Mouse (Mus musculus): Measurements from ENCODE around the gene Ppy. TPM values are rescaled to one million over a fixed set of nuclear protein-coding genes. Genes with fewer than 3 reads are reported as not detected.

The Ppy gene
- polyA plus RNA-seq, 1 experiment from 2014 or later: not detected

GRCm38 (mm10) chr11:102116241-102116640 lies 15.1 kb upstream of the Ppy start:
- H3K36me3 ChIP-seq: no peaks in the 10 kb centered on the region
- H3K4me1 ChIP-seq: no peaks in the 10 kb centered on the region
- no peak for ATAC-seq (replicated peaks)
- no peak overlapping the region for H3K4me2 ChIP-seq (replicated peaks)
- 83% methylated on average over 8 of the region's 8 CpGs for WGBS
- no peak overlapping the region for H3K27ac ChIP-seq (replicated peaks)
- H3K9ac ChIP-seq (replicated peaks): no peak overlapping the region
- no peaks in the 10 kb centered on the region for H3K9me3 ChIP-seq
- H3K27me3 ChIP-seq: no peaks in the 10 kb centered on the region
- H3K4me3 ChIP-seq: no peak overlapping the region

DNA sequence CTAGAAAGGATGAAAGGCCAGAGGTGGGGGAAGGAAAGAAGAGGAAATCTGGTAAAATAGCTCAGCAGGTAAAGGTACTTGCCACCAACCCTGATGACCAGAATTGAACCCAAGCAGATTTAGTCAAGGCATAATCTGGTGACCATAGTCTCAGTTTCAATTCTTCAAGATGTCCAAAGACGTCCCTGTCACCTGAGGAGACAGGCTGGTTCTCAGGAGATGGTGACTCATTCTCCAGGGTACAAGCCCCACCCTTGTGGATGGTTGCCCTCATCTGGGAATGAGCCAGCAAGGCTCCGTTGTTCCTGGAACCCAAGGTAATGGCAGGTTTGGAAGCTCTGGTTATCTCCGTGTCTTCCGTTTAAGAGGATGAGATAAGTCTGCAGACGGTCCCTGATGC lies 10.5 kb upstream of the Ppy start:
- ATAC-seq (replicated peaks): no peak
- H3K4me2 ChIP-seq (replicated peaks): no peak overlapping the region
- H3K9me3 ChIP-seq: no peaks in the 10 kb centered on the region
- H3K4me3 ChIP-seq: no peak overlapping the region
- no peak overlapping the region for H3K9ac ChIP-seq (replicated peaks)
- H3K4me1 ChIP-seq: peaks cover 3% of the 10 kb centered on the region
- H3K27me3 ChIP-seq: peaks cover 27% of the 10 kb centered on the region
- no peak overlapping the region for H3K27ac ChIP-seq (replicated peaks)
- 86% methylated on average over 5 of the region's 5 CpGs for WGBS
- H3K36me3 ChIP-seq: no peaks in the 10 kb centered on the region

DNA sequence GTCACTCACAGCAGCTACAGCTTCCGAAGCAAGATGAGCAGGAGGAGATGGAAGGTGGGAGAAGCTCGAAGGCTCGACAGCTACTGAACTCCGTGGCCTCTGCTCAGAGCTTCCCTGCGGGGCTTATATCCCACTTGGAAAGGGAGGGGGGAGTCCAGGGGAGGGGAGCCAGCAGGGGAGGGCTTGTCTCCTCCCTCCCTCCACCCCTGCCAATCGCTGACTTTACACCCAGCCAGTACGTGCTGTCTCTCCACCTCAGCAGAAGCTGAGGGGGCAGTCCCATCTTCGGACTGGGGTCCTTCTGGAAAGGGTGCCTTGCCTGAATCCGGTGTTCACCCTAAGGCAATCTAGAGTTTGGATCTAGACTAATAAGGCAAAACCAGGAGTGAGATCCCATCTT lies 6.6 kb upstream of the Ppy start, which contains the start of gene Pyy:
Pyy (minus strand) TSS at position 101 of the 400 bp plus-strand sequence.
- WGBS: 7% methylated on average over 9 of the region's 9 CpGs
- no peak within 1 kb of the TSS for H3K27ac ChIP-seq (replicated peaks)
- H3K9ac ChIP-seq (replicated peaks): no peak within 1 kb of the TSS
- H3K4me3 ChIP-seq: no peak within 1 kb of the TSS
- H3K36me3 ChIP-seq: no peaks in the 10 kb centered on the region
- ATAC-seq (replicated peaks): no peak
- H3K9me3 ChIP-seq: no peaks in the 10 kb centered on the region
- H3K4me1 ChIP-seq: peaks cover 3% of the 10 kb centered on the region
- H3K4me2 ChIP-seq (replicated peaks): no peak within 1 kb of the TSS
- peaks cover 48% of the 10 kb centered on the region for H3K27me3 ChIP-seq

DNA sequence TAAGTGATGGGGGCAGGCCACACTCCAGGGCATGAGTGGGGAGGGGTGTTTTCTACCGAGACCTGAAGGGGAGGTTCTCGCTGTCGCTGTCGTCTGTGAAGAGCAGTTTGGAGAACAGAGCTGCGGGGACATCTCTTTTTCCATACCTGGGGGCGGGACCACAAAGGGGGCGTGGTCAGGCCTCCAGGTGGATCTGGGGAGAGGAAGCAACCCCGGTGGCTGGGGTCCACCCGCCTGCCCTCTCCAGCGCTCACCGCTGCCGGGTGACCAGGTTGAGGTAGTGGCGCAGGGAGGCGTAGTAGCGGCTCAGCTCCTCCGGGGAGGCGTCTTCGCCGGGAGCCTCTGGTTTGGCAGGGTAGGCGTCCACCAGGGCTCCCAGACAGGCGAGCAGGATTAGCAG lies 5.8 kb upstream of the Ppy start:
- no peak overlapping the region for H3K9ac ChIP-seq (replicated peaks)
- 3% methylated on average over 21 of the region's 21 CpGs for WGBS
- peaks cover 48% of the 10 kb centered on the region for H3K27me3 ChIP-seq
- no peak overlapping the region for H3K27ac ChIP-seq (replicated peaks)
- H3K4me1 ChIP-seq: peaks cover 3% of the 10 kb centered on the region
- H3K4me2 ChIP-seq (replicated peaks): no peak overlapping the region
- no peaks in the 10 kb centered on the region for H3K36me3 ChIP-seq
- H3K4me3 ChIP-seq: no peak overlapping the region
- H3K9me3 ChIP-seq: no peaks in the 10 kb centered on the region
- ATAC-seq (replicated peaks): no peak

GRCm38 (mm10) chr11:102102485-102103258 lies 1.6 kb upstream of the Ppy start:
- H3K36me3 ChIP-seq: no peaks in the 10 kb centered on the region
- WGBS: 18% methylated on average over 17 of the region's 17 CpGs
- peaks cover 32% of the 10 kb centered on the region for H3K27me3 ChIP-seq

DNA sequence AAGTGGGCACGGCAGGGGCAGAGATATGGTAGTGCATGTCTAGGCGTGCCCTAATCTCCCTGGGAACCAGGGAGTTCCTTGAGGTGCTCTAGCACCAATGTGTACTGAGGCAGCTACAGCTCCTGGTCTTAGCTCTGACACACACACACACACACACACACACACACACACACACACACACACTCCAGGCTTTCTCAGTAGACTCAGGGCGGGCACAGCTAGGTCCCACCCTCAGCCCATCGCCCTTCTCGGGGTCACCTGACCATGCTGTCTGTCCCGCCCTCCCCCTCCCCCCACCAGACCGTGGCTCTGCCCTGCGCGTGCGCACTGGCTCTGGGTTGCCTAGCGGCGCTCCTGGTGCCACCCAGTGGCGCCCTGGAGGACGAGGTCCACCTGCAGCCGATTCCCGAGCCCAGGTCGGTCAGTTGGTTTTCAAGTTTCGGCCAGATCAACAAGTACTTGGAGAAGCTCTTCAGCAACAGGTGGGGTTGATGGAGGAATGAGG lies 4.2 kb downstream of the Ppy start:
- peak overlapping the region; percentile 43 for H3K4me2 ChIP-seq (replicated peaks)
- no peaks in the 10 kb centered on the region for H3K36me3 ChIP-seq
- peak overlapping the region; percentile 10 for H3K4me3 ChIP-seq
- peaks cover 12% of the 10 kb centered on the region for H3K4me1 ChIP-seq
- no peak overlapping the region for H3K9ac ChIP-seq (replicated peaks)
- WGBS: 3% methylated on average over 14 of the region's 18 CpGs
- H3K27me3 ChIP-seq: no peaks in the 10 kb centered on the region
- peak; percentile 90 for ATAC-seq (replicated peaks)
- no peaks in the 10 kb centered on the region for H3K9me3 ChIP-seq
- H3K27ac ChIP-seq (replicated peaks): no peak overlapping the region

More at GRCm38 (mm10) chr11:102102485-102103258, 1.6 kb upstream of the Ppy start:
- H3K4me2 ChIP-seq (replicated peaks): no peak overlapping the region
- ATAC-seq (replicated peaks): 0 out of 2 replicates have a peak, but pooled peaks have one; percentile 53
- no peak overlapping the region for H3K27ac ChIP-seq (replicated peaks)
- no peak overlapping the region for H3K9ac ChIP-seq (replicated peaks)
- no peak overlapping the region for H3K4me3 ChIP-seq
- peaks cover 3% of the 10 kb centered on the region for H3K4me1 ChIP-seq
- no peaks in the 10 kb centered on the region for H3K9me3 ChIP-seq

- Histone ChIP-seq H3K36me3 (no peaks in the 10 kb centered on the region), H3K9ac (replicated peaks) (no peak overlapping the region), H3K4me1 (peaks cover 12% of the 10 kb centered on the region), H3K27me3 (no peaks in the 10 kb centered on the region), H3K4me2 (replicated peaks) (peak overlapping the region; percentile 43), H3K27ac (replicated peaks) (no peak overlapping the region), H3K9me3 (no peaks in the 10 kb centered on the region), H3K4me3 (no peak overlapping the region)
- ATAC-seq (replicated peaks): peak; percentile 7; the same call in 1 of the 2 replicates
- WGBS: 75% methylated on average over 5 of the region's 5 CpGs
These were observed 4.7 kb downstream of the Ppy start for GRCm38 (mm10) chr11:102096446-102096845.

GRCm38 (mm10) chr11:102095676-102096075 lies 5.4 kb downstream of the Ppy start:
- H3K36me3 ChIP-seq: no peaks in the 10 kb centered on the region
- H3K4me1 ChIP-seq: peaks cover 12% of the 10 kb centered on the region
- no peak overlapping the region for H3K4me2 ChIP-seq (replicated peaks)
- no peak overlapping the region for H3K9ac ChIP-seq (replicated peaks)
- no peak overlapping the region for H3K27ac ChIP-seq (replicated peaks)
- no peaks in the 10 kb centered on the region for H3K27me3 ChIP-seq
- 80% methylated on average over 3 of the region's 3 CpGs for WGBS
- no peak overlapping the region for H3K4me3 ChIP-seq
- ATAC-seq (replicated peaks): no peak
- H3K9me3 ChIP-seq: no peaks in the 10 kb centered on the region

DNA sequence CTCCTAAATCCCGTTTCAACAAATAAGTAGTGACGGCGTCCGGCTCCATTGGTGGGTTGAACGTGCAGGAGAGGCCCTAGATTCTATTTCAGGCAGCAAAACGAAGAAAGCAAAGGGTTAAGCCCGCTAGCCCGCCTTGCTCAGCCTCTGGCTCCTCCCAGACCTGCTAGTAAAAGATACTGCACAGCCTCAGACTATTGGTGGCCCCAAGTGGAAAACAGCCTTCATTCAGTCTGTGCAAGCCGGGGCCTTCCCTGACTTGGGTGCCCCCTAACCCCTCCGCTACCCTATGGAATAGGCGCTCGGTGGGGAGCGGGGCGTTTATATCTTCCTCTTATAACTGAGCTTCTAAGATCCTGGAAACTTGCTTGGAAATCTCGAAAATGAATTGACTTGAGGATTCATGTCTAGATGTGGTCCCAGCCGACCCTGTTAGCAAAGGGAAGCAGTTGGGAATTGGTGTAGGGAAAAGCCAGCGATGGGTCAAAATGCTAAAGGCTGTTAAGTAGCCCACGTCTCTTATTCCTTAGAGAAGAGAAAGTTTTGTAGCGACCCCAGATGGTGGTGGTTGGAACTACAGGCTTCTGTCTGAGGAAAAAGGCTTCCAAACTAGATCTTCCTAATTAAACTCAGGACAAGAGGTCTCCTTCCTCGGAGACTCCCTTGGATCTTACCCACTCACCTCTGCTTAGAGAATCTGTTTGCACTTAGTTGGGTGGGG lies 11.9 kb downstream of the Ppy start:
- H3K9ac ChIP-seq (replicated peaks): peak overlapping the region; percentile 67
- ATAC-seq (replicated peaks): peak; percentile 29
- peak overlapping the region; percentile 79 for H3K4me2 ChIP-seq (replicated peaks)
- under 1% methylated on average over 20 of the region's 20 CpGs for WGBS
- H3K9me3 ChIP-seq: no peaks in the 10 kb centered on the region
- peak overlapping the region; percentile 99 for H3K27ac ChIP-seq (replicated peaks)
- H3K4me3 ChIP-seq: peak overlapping the region; percentile 58
- H3K4me1 ChIP-seq: peaks cover 27% of the 10 kb centered on the region
- H3K27me3 ChIP-seq: no peaks in the 10 kb centered on the region
- H3K36me3 ChIP-seq: no peaks in the 10 kb centered on the region

DNA sequence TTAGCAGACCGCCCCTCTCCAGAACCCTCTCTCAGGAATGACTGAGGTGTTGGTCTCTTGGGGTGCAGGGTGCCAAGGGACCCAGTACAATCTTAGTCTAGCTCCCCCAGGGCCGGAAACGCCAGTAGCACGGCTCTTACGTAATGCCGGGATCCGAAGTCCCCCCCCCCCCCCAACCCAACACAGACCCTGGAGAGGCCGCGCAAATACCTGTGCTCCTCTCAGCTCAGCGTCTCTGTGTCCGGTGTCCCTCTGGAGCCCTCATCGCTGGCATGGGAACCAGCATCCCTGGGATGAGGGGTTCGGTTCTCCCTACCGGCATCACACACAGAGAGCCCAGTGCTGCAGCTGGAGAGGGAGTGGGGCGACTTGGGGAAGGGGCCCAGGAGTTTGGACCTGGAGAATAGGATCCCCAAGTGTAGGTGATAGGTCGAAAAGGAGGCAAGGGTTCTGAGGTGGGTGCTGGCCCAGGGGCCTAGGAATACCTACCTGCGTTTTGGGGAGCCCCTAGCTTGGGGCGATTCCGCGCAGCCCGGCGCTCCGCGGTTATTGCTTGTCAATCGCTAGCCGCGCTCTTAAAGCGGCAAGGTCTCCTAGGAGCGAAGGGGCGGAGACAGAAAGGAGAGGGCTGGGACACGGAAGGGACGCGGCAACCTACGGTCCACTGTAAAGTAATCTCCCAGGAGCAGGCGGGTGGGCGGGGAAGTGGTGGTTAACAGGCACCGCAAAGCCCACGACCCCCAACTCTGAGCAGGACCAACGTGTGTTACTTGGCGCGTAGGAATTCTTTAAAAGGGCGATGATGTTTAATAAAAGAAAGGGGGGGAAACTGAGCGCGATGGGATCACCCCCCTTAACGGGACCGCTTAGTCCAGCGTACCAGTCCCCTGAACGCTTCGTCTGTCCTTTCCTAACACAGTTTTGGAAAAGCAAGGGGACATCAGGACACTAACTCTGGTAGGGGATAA lies 12.9 kb downstream of the Ppy start, which contains the start of gene Mpp2:
Mpp2 (minus strand) TSS at position 585 of the 968 bp plus-strand sequence.
- H3K9me3 ChIP-seq: no peaks in the 10 kb centered on the region
- peak within 1 kb of the TSS; percentile 67 for H3K9ac ChIP-seq (replicated peaks)
- peak; percentile 62 for ATAC-seq (replicated peaks)
- H3K27ac ChIP-seq (replicated peaks): peak within 1 kb of the TSS; percentile 99
- WGBS: under 1% methylated on average over 49 of the region's 49 CpGs
- H3K4me1 ChIP-seq: peaks cover 30% of the 10 kb centered on the region
- H3K4me3 ChIP-seq: peak within 1 kb of the TSS; percentile 58
- no peaks in the 10 kb centered on the region for H3K36me3 ChIP-seq
- no peaks in the 10 kb centered on the region for H3K27me3 ChIP-seq
- peak within 1 kb of the TSS; percentile 79 for H3K4me2 ChIP-seq (replicated peaks)

GRCm38 (mm10) chr11:102087081-102087751 lies 13.9 kb downstream of the Ppy start:
- H3K4me2 ChIP-seq (replicated peaks): peak overlapping the region; percentile 79
- under 1% methylated on average over 39 of the region's 39 CpGs for WGBS
- peak; percentile 79 for ATAC-seq (replicated peaks)
- H3K9me3 ChIP-seq: no peaks in the 10 kb centered on the region
- H3K27ac ChIP-seq (replicated peaks): peak overlapping the region; percentile 99
- H3K36me3 ChIP-seq: no peaks in the 10 kb centered on the region
- peak overlapping the region; percentile 67 for H3K9ac ChIP-seq (replicated peaks)
- peaks cover 40% of the 10 kb centered on the region for H3K4me1 ChIP-seq
- no peaks in the 10 kb centered on the region for H3K27me3 ChIP-seq
- H3K4me3 ChIP-seq: peak overlapping the region; percentile 58
